Mouse (Mus musculus): Measurements from ENCODE around the gene Snph. TPM values are rescaled to one million over a fixed set of nuclear protein-coding genes. Genes with fewer than 3 reads are reported as not detected.
"Not testable (repeated sequence)": the region's sequence is repeated elsewhere in the genome, so short reads cannot be mapped to it uniquely, and the experiment has no call there.

Gene Snph
- total RNA-seq, 1 experiment = 0.18 TPM

- DNase-seq (ENCODE audit: low read depth, low spot score) = no peak
- H3K4me1 ChIP-seq (ENCODE audit: control insufficient read depth in 2 of 2, insufficient read depth in 2 of 2, low read length in 2 of 2, poor library complexity in 1 of 2) = no peaks in the 10 kb centered on the region; a peak in 1 of 4 replicates
- H3K9me3 ChIP-seq (ENCODE audit: control insufficient read depth, insufficient read depth, low read depth, low read length) = no peaks in the 10 kb centered on the region
- no peak overlapping the region for H3K4me3 ChIP-seq (ENCODE audit: insufficient read depth in 1 of 2, low read depth in 1 of 2, low read length in 2 of 2, poor library complexity in 1 of 2, severe bottlenecking in 1 of 2)
- TF ChIP-seq CHD2 (IDR thresholded peaks at IDR 0.05; ENCODE audit: low read depth, low read length) = no peak
- H3K9ac ChIP-seq (ENCODE audit: insufficient read depth, low read depth, low read length, poor library complexity, severe bottlenecking) = no peak overlapping the region
- in situ Hi-C loops (cut with MboI; ENCODE audit: low sequenced_read_pairs in 2 of 2, unreplicated experiment in 2 of 2) = no loop called here
- H3K36me3 ChIP-seq (ENCODE audit: control insufficient read depth, insufficient read depth, low read length, poor library complexity, severe bottlenecking) = no peaks in the 10 kb centered on the region
- no peak overlapping the region for H3K27ac ChIP-seq (ENCODE audit: insufficient read depth, low read depth, low read length, poor library complexity, severe bottlenecking)
These were observed 4.4 kb downstream of the Snph start for GRCm38 (mm10) chr2:151628011-151628410.

DNA sequence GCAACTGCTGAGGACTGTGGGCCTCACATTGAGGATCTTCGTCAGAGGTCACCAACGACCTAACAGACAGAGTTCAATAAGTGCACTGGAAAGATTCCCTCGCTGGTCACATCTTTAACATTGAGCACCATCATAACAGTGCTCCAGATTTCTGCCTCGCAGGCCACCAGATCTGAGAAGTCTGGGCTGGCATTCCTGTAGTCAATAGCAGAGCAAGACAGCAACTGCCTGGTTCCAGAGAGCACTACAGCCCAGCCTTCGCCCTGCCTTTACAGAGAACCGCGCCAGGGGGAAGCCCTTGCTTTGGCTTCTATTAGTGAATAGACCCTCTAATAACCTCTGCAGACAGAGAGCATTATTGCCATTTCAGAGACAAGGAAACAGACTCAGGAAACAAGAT lies 6.1 kb downstream of the Snph start:
- Histone ChIP-seq H3K9ac (ENCODE audit: insufficient read depth, low read depth, low read length, poor library complexity, severe bottlenecking) (no peak overlapping the region), H3K4me3 (ENCODE audit: insufficient read depth in 1 of 2, low read depth in 1 of 2, low read length in 2 of 2, poor library complexity in 1 of 2, severe bottlenecking in 1 of 2) (no peak overlapping the region), H3K4me1 (ENCODE audit: control insufficient read depth in 2 of 2, insufficient read depth in 2 of 2, low read length in 2 of 2, poor library complexity in 1 of 2) (no peaks in the 10 kb centered on the region; a peak in 1 of 4 replicates), H3K36me3 (ENCODE audit: control insufficient read depth, insufficient read depth, low read length, poor library complexity, severe bottlenecking) (no peaks in the 10 kb centered on the region), H3K27ac (ENCODE audit: insufficient read depth, low read depth, low read length, poor library complexity, severe bottlenecking) (no peak overlapping the region), H3K9me3 (ENCODE audit: control insufficient read depth, insufficient read depth, low read depth, low read length) (no peaks in the 10 kb centered on the region)
- TF ChIP-seq CHD2 (IDR thresholded peaks at IDR 0.05; ENCODE audit: low read depth, low read length) (no peak), HCFC1 (IDR thresholded peaks at IDR 0.05; ENCODE audit: borderline replicate concordance, insufficient read depth, low read length) (no peak), ZNF384 (IDR thresholded peaks at IDR 0.05; ENCODE audit: low read depth, low read length) (no peak), MAFK (IDR thresholded peaks at IDR 0.05; ENCODE audit: insufficient read depth, low read depth, low read length) (no peak), ZC3H11A (IDR thresholded peaks at IDR 0.05; ENCODE audit: borderline replicate concordance, low read depth, low read length) (no peak)
- no peak for DNase-seq (ENCODE audit: low read depth, low spot score)
- in situ Hi-C loops (cut with MboI; ENCODE audit: low sequenced_read_pairs in 2 of 2, unreplicated experiment in 2 of 2) = no loop called here

DNA sequence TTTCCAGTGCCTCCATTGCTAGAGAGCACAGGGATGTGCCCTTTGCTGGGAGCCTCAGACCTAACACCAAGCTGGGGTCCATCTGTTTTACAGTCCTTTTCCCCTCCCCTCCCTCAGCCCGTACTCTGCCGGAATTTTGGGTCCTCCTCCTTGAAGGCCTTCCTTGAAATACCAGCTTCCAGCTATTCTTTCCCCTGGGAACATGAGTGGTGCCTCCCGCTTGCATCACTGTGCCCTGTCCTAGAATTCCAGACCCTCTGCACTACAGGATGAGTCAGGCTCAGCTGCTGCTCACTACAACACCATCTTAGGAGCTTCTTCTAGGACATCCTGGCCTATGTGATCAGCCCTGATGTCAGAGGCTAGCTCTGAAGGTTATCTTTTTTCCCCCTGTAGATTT lies 8.6 kb downstream of the Snph start:
- no peak for DNase-seq (ENCODE audit: low read depth, low spot score)
- Histone ChIP-seq H3K9me3 (ENCODE audit: control insufficient read depth, insufficient read depth, low read depth, low read length) (no peaks in the 10 kb centered on the region), H3K27ac (ENCODE audit: insufficient read depth, low read depth, low read length, poor library complexity, severe bottlenecking) (no peak overlapping the region), H3K9ac (ENCODE audit: insufficient read depth, low read depth, low read length, poor library complexity, severe bottlenecking) (no peak overlapping the region), H3K4me3 (ENCODE audit: insufficient read depth in 1 of 2, low read depth in 1 of 2, low read length in 2 of 2, poor library complexity in 1 of 2, severe bottlenecking in 1 of 2) (no peak overlapping the region), H3K36me3 (ENCODE audit: control insufficient read depth, insufficient read depth, low read length, poor library complexity, severe bottlenecking) (no peaks in the 10 kb centered on the region), H3K4me1 (ENCODE audit: control insufficient read depth in 2 of 2, insufficient read depth in 2 of 2, low read length in 2 of 2, poor library complexity in 1 of 2) (no peaks in the 10 kb centered on the region)
- TF ChIP-seq CHD2 (IDR thresholded peaks at IDR 0.05; ENCODE audit: low read depth, low read length) = no peak
- TF ChIP-seq ZNF384 (IDR thresholded peaks at IDR 0.05; ENCODE audit: low read depth, low read length) = no peak
- TF ChIP-seq ZC3H11A (IDR thresholded peaks at IDR 0.05; ENCODE audit: borderline replicate concordance, low read depth, low read length) = no peak
- TF ChIP-seq HCFC1 (IDR thresholded peaks at IDR 0.05; ENCODE audit: borderline replicate concordance, insufficient read depth, low read length) = no peak
- TF ChIP-seq MAFK (IDR thresholded peaks at IDR 0.05; ENCODE audit: insufficient read depth, low read depth, low read length) = no peak
- in situ Hi-C loops (cut with MboI; ENCODE audit: low sequenced_read_pairs in 2 of 2, unreplicated experiment in 2 of 2) = no loop called here

- Histone ChIP-seq H3K9ac (ENCODE audit: insufficient read depth, low read depth, low read length, poor library complexity, severe bottlenecking) (no peak overlapping the region), H3K4me3 (ENCODE audit: insufficient read depth in 1 of 2, low read depth in 1 of 2, low read length in 2 of 2, poor library complexity in 1 of 2, severe bottlenecking in 1 of 2) (no peak overlapping the region), H3K27ac (ENCODE audit: insufficient read depth, low read depth, low read length, poor library complexity, severe bottlenecking) (no peak overlapping the region), H3K4me1 (ENCODE audit: control insufficient read depth in 2 of 2, insufficient read depth in 2 of 2, low read length in 2 of 2, poor library complexity in 1 of 2) (no peaks in the 10 kb centered on the region), H3K36me3 (ENCODE audit: control insufficient read depth, insufficient read depth, low read length, poor library complexity, severe bottlenecking) (no peaks in the 10 kb centered on the region), H3K9me3 (ENCODE audit: control insufficient read depth, insufficient read depth, low read depth, low read length) (no peaks in the 10 kb centered on the region)
- DNase-seq (ENCODE audit: low read depth, low spot score) = no peak
- in situ Hi-C loops (cut with MboI; ENCODE audit: low sequenced_read_pairs in 2 of 2, unreplicated experiment in 2 of 2) = no loop called here
- TF ChIP-seq CHD2 (IDR thresholded peaks at IDR 0.05; ENCODE audit: low read depth, low read length) (no peak), ZNF384 (IDR thresholded peaks at IDR 0.05; ENCODE audit: low read depth, low read length) (no peak), HCFC1 (IDR thresholded peaks at IDR 0.05; ENCODE audit: borderline replicate concordance, insufficient read depth, low read length) (no peak), MAFK (IDR thresholded peaks at IDR 0.05; ENCODE audit: insufficient read depth, low read depth, low read length) (no peak), ZC3H11A (IDR thresholded peaks at IDR 0.05; ENCODE audit: borderline replicate concordance, low read depth, low read length) (no peak)
These were observed 15.7 kb downstream of the Snph start for GRCm38 (mm10) chr2:151616551-151617329.

DNA sequence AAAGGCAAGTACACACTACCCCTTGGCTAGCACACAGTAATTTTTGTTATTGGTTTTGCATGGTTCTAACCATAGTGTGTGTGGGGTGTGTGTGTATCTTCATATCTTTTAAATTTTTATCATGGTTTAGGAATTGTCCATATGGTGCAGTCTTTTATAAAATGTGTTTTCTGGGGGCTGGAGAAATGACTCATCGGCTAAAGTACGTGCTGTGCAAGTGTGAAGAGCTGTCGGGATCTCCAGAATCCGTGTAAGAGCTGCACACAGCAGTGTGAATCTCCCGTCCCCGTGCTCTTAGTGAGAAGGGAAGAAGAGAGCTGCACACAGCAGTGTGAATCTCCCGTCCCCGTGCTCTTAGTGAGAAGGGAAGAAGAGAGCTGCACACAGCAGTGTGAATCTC lies 16.6 kb downstream of the Snph start:
- in situ Hi-C loops (cut with MboI; ENCODE audit: low sequenced_read_pairs in 2 of 2, unreplicated experiment in 2 of 2); H3K4me3 ChIP-seq (ENCODE audit: insufficient read depth in 1 of 2, low read depth in 1 of 2, low read length in 2 of 2, poor library complexity in 1 of 2, severe bottlenecking in 1 of 2); H3K27ac ChIP-seq (ENCODE audit: insufficient read depth, low read depth, low read length, poor library complexity, severe bottlenecking); H3K36me3 ChIP-seq (ENCODE audit: control insufficient read depth, insufficient read depth, low read length, poor library complexity, severe bottlenecking); H3K9ac ChIP-seq (ENCODE audit: insufficient read depth, low read depth, low read length, poor library complexity, severe bottlenecking); DNase-seq (ENCODE audit: low read depth, low spot score); H3K4me1 ChIP-seq (ENCODE audit: control insufficient read depth in 2 of 2, insufficient read depth in 2 of 2, low read length in 2 of 2, poor library complexity in 1 of 2); H3K9me3 ChIP-seq (ENCODE audit: control insufficient read depth, insufficient read depth, low read depth, low read length): not testable (repeated sequence)

Data from ES-E14 (cell line).